Mouse (Mus musculus): Measurements from ENCODE around the gene Tyw1. TPM values are rescaled to one million over a fixed set of nuclear protein-coding genes. Genes with fewer than 3 reads are reported as not detected.

The Tyw1 gene
- polyA plus RNA-seq (2015; fragmentation: Nextera tagmentation; extraction: Ambion mirVana) = 28.0 TPM in 2 replicates

GRCm38 (mm10) chr5:130255017-130255720 is at the start of gene Tyw1, which contains the start of gene Sbds:
Tyw1 (plus strand) TSS chr5:130255619.
Sbds (minus strand) TSS chr5:130255530.
- H3K27ac ChIP-seq = peak within 1 kb of the TSS; percentile 85
- H3K9me3 ChIP-seq (replicated peaks) = no peaks in the 10 kb centered on the region
- peak; percentile 88 for ATAC-seq (replicated peaks; ENCODE audit: low FRiP score)
- H3K27me3 ChIP-seq = no peaks in the 10 kb centered on the region
- H3K4me3 ChIP-seq (replicated peaks) = peak within 1 kb of the TSS; percentile 81
- H3K9ac ChIP-seq = peak within 1 kb of the TSS; percentile 85
- peaks cover 25% of the 10 kb centered on the region for H3K4me1 ChIP-seq
- peak within 1 kb of the TSS; percentile 69 for H3K4me2 ChIP-seq
- under 1% methylated on average over 52 of the region's 52 CpGs for WGBS
- peaks cover 41% of the 10 kb centered on the region for H3K36me3 ChIP-seq

DNA sequence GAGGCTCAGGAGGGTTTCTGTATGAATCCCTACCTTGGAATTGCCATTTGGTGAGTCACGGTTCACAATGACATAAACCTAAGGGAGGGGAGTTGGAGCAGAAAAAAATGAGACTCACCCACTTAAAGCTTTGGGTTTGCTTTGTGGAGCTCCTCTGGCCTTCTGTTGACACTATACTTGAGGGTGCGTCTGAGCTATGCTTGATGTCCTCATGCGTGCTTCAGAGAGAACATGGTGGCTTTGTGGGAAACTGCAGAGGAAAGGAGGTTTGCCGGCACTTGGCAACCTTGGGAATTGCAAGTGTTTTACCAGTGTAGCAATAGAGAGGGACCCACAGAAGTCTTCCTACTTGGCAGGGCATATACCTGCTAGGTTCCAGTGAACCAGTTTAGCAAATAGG is 48.1 kb upstream of the Tyw1 start:
- no peaks in the 10 kb centered on the region for H3K4me1 ChIP-seq
- no peaks in the 10 kb centered on the region for H3K9me3 ChIP-seq (replicated peaks)
- peaks cover 86% of the 10 kb centered on the region for H3K36me3 ChIP-seq
- H3K27me3 ChIP-seq = no peaks in the 10 kb centered on the region
- no peak overlapping the region for H3K27ac ChIP-seq
- 94% methylated on average over 4 of the region's 4 CpGs for WGBS
- no peak for ATAC-seq (replicated peaks; ENCODE audit: low FRiP score)
- no peak overlapping the region for H3K4me2 ChIP-seq
- H3K4me3 ChIP-seq (replicated peaks) = no peak overlapping the region
- no peak overlapping the region for H3K9ac ChIP-seq

DNA sequence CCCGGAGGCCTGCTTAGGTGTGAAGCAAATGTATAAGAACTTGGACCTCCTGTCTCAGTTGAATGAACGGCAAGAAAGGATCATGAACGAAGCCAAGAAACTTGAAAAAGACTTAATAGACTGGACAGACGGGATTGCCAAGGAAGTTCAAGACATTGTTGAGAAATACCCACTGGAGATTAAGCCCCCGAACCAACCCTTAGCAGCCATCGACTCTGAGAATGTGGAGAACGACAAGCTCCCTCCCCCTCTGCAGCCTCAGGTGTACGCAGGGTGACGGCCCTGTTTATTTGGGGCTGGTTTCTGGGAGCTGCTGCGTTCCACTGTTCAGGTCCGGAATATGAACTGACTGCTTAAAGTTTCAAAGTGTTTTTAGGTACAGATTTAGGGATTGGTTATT is 42.5 kb upstream of the Tyw1 start:
- H3K36me3 ChIP-seq = peaks cover 68% of the 10 kb centered on the region
- 87% methylated on average over 11 of the region's 11 CpGs for WGBS
- H3K4me3 ChIP-seq (replicated peaks) = no peak overlapping the region
- no peak overlapping the region for H3K9ac ChIP-seq
- no peak for ATAC-seq (replicated peaks; ENCODE audit: low FRiP score)
- no peak overlapping the region for H3K4me2 ChIP-seq
- H3K27ac ChIP-seq = no peak overlapping the region
- H3K27me3 ChIP-seq = no peaks in the 10 kb centered on the region
- H3K9me3 ChIP-seq (replicated peaks) = no peaks in the 10 kb centered on the region
- H3K4me1 ChIP-seq = no peaks in the 10 kb centered on the region

DNA sequence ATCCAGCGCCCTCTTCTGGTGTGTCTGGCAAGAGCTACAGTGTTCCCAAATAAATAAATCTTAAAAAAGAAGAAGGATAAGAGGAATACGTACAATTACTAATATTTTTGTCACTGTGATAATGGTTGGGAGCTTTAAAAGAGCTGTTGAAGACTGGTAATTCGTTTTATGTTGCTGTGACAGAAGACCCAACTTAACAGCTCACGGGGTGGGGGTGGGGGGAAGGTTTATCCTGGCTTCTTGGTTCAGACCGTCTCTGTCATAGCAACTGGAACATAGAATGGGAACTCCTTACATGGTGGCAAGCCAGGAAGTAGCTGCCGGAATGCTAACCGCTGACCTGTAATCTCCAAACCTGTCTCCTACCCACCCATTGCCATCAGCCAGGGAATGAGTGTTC is 38.6 kb upstream of the Tyw1 start, which contains the start of gene Tmem248:
Gene Tmem248 (plus strand): TSS at position 301 of the 400 bp plus-strand sequence.
- H3K4me1 ChIP-seq = peaks cover 10% of the 10 kb centered on the region
- ATAC-seq (replicated peaks; ENCODE audit: low FRiP score) = no peak
- H3K36me3 ChIP-seq = peaks cover 32% of the 10 kb centered on the region
- H3K4me3 ChIP-seq (replicated peaks) = no peak within 1 kb of the TSS
- H3K4me2 ChIP-seq = no peak within 1 kb of the TSS
- no peaks in the 10 kb centered on the region for H3K9me3 ChIP-seq (replicated peaks)
- H3K9ac ChIP-seq = no peak within 1 kb of the TSS
- 85% methylated on average over 7 of the region's 7 CpGs for WGBS
- no peak within 1 kb of the TSS for H3K27ac ChIP-seq
- H3K27me3 ChIP-seq = no peaks in the 10 kb centered on the region

GRCm38 (mm10) chr5:130217406-130217805 is 38.0 kb upstream of the Tyw1 start:
- no peak overlapping the region for H3K4me3 ChIP-seq (replicated peaks)
- WGBS = 89% methylated on average over 4 of the region's 4 CpGs
- no peak for ATAC-seq (replicated peaks; ENCODE audit: low FRiP score)
- no peaks in the 10 kb centered on the region for H3K9me3 ChIP-seq (replicated peaks)
- H3K36me3 ChIP-seq = peaks cover 26% of the 10 kb centered on the region
- no peaks in the 10 kb centered on the region for H3K27me3 ChIP-seq
- H3K9ac ChIP-seq = no peak overlapping the region
- H3K4me2 ChIP-seq = no peak overlapping the region
- H3K27ac ChIP-seq = no peak overlapping the region
- peaks cover 10% of the 10 kb centered on the region for H3K4me1 ChIP-seq

GRCm38 (mm10) chr5:130218336-130218735 is 37.1 kb upstream of the Tyw1 start:
- H3K27me3 ChIP-seq = no peaks in the 10 kb centered on the region
- no peak overlapping the region for H3K9ac ChIP-seq
- no peak overlapping the region for H3K27ac ChIP-seq
- H3K9me3 ChIP-seq (replicated peaks) = no peaks in the 10 kb centered on the region
- WGBS = 87% methylated on average over 5 of the region's 5 CpGs
- no peak overlapping the region for H3K4me2 ChIP-seq
- ATAC-seq (replicated peaks; ENCODE audit: low FRiP score) = no peak
- H3K36me3 ChIP-seq = peaks cover 17% of the 10 kb centered on the region
- H3K4me3 ChIP-seq (replicated peaks) = no peak overlapping the region
- H3K4me1 ChIP-seq = peaks cover 13% of the 10 kb centered on the region

GRCm38 (mm10) chr5:130221316-130221715 is 34.1 kb upstream of the Tyw1 start:
- H3K9ac ChIP-seq = peak overlapping the region; percentile 99; the same call in 1 of the 2 replicates
- H3K27ac ChIP-seq = peak overlapping the region; percentile 92; the same call in 1 of the 2 replicates
- H3K4me1 ChIP-seq = peaks cover 23% of the 10 kb centered on the region
- no peaks in the 10 kb centered on the region for H3K27me3 ChIP-seq
- no peak for ATAC-seq (replicated peaks; ENCODE audit: low FRiP score)
- H3K4me3 ChIP-seq (replicated peaks) = peak overlapping the region; percentile 99
- WGBS = 49% methylated on average over 2 of the region's 2 CpGs
- H3K4me2 ChIP-seq = peak overlapping the region; percentile 73
- no peaks in the 10 kb centered on the region for H3K9me3 ChIP-seq (replicated peaks)
- peaks cover 3% of the 10 kb centered on the region; the same call in 1 of the 2 replicates for H3K36me3 ChIP-seq

GRCm38 (mm10) chr5:130221760-130222145 is 33.7 kb upstream of the Tyw1 start:
- Histone ChIP-seq H3K4me3 (replicated peaks) (peak overlapping the region; percentile 99), H3K9ac (peak overlapping the region; percentile 99), H3K9me3 (replicated peaks) (no peaks in the 10 kb centered on the region), H3K27me3 (no peaks in the 10 kb centered on the region), H3K4me2 (peak overlapping the region; percentile 73), H3K4me1 (peaks cover 23% of the 10 kb centered on the region), H3K27ac (peak overlapping the region; percentile 92), H3K36me3 (peaks cover 3% of the 10 kb centered on the region; the same call in 1 of the 2 replicates)
- peak; percentile 67 for ATAC-seq (replicated peaks; ENCODE audit: low FRiP score)
- WGBS = 1% methylated on average over 10 of the region's 10 CpGs

- Histone ChIP-seq H3K4me1 (peaks cover 26% of the 10 kb centered on the region), H3K9ac (peak overlapping the region; percentile 99), H3K4me2 (peak overlapping the region; percentile 73), H3K9me3 (replicated peaks) (no peaks in the 10 kb centered on the region), H3K4me3 (replicated peaks) (peak overlapping the region; percentile 99), H3K27ac (peak overlapping the region; percentile 92), H3K36me3 (peaks cover 3% of the 10 kb centered on the region; the same call in 1 of the 2 replicates), H3K27me3 (no peaks in the 10 kb centered on the region)
- ATAC-seq (replicated peaks; ENCODE audit: low FRiP score) = peak; percentile 88
- under 1% methylated on average over 88 of the region's 88 CpGs for WGBS
Measured at GRCm38 (mm10) chr5:130222146-130223004, 33.0 kb upstream of the Tyw1 start.

DNA sequence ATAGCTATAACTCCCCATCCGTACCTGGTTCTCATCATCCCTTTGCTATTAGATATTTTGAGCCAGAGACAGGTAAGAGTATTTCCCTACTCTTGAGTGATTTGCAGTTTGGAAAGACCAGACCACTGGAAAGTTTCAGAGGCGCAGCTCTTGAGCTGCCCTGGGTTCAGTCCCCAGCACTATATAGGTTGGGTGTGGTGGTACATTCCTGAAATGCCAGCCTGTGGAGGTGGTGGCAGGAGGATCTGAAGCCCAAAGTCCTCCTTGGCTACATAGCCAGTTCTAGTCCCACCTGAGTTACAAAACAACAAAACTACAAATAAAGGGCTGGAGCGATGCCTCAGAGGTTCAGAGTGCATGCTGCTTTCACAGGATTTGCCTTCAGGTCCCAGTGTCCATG is 28.6 kb upstream of the Tyw1 start:
- Histone ChIP-seq H3K36me3 (peaks cover 32% of the 10 kb centered on the region), H3K9me3 (replicated peaks) (no peaks in the 10 kb centered on the region), H3K27ac (no peak overlapping the region), H3K4me2 (no peak overlapping the region), H3K9ac (no peak overlapping the region), H3K4me3 (replicated peaks) (no peak overlapping the region), H3K27me3 (no peaks in the 10 kb centered on the region), H3K4me1 (peaks cover 17% of the 10 kb centered on the region)
- WGBS = 89% methylated on average over 3 of the region's 3 CpGs
- ATAC-seq (replicated peaks; ENCODE audit: low FRiP score) = no peak

- Histone ChIP-seq H3K4me2 (no peak overlapping the region), H3K36me3 (peaks cover 45% of the 10 kb centered on the region), H3K27me3 (no peaks in the 10 kb centered on the region), H3K4me3 (replicated peaks) (no peak overlapping the region), H3K9ac (no peak overlapping the region), H3K4me1 (peaks cover 15% of the 10 kb centered on the region), H3K27ac (no peak overlapping the region), H3K9me3 (replicated peaks) (no peaks in the 10 kb centered on the region)
- WGBS = 73% methylated on average over 4 of the region's 4 CpGs
- no peak for ATAC-seq (replicated peaks; ENCODE audit: low FRiP score)
Measured at GRCm38 (mm10) chr5:130228120-130228519, 27.3 kb upstream of the Tyw1 start.

DNA sequence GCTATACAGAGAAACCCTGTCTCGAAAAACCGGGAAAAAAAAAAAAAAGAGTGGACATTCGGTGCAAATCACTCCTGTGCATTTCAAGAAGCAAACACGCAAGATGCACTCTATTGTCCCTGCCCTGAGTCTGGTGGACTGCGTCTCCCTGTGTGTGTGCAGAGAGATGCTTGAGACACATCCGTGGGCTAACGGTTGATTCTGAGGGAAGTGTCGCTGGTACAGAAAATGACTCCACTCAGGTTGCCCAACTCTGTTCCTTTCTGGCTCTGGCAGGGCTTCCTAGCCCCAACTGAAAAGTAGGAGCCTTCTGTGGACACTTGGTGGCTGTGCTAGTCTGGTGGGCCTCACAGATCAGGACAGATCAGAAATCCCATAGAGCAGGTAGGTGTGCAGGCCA is 19.1 kb upstream of the Tyw1 start:
- no peak overlapping the region for H3K4me2 ChIP-seq
- H3K36me3 ChIP-seq = peaks cover 98% of the 10 kb centered on the region
- 95% methylated on average over 8 of the region's 8 CpGs for WGBS
- no peaks in the 10 kb centered on the region for H3K27me3 ChIP-seq
- ATAC-seq (replicated peaks; ENCODE audit: low FRiP score) = no peak
- no peak overlapping the region for H3K4me3 ChIP-seq (replicated peaks)
- H3K27ac ChIP-seq = no peak overlapping the region
- H3K4me1 ChIP-seq = no peaks in the 10 kb centered on the region
- H3K9me3 ChIP-seq (replicated peaks) = no peaks in the 10 kb centered on the region
- no peak overlapping the region for H3K9ac ChIP-seq
